Mouse (Mus musculus) myocyte (in vitro differentiated cells): ENCODE results near the gene Olfr556. TPM values are rescaled to one million over a fixed set of nuclear protein-coding genes. Genes with fewer than 3 reads are reported as not detected.

Source experiments
- H3K27me3 ChIP-seq: one replicate; pipeline ENCODE4 v1.6.1; 2011; ENCODE audit not compliant: control insufficient read depth, insufficient read depth, insufficient read length
- H3K36me3 ChIP-seq: one replicate; pipeline ENCODE4 v1.6.1; 2011; ENCODE audit not compliant: control insufficient read depth, insufficient read depth
- H3K4me2 ChIP-seq: one replicate; pipeline ENCODE4 v1.6.1; 2011; ENCODE audit warnings: low read depth, control low read depth
- H3K4me3 ChIP-seq: one replicate; pipeline ENCODE4 v1.5.1; 2011; ENCODE audit warnings: mild to moderate bottlenecking, control low read depth, moderate library complexity
- H3K79me2 ChIP-seq: one replicate; pipeline ENCODE4 v1.6.1; 2011; ENCODE audit not compliant: control insufficient read depth, insufficient read depth
- H3ac ChIP-seq: one replicate; pipeline ENCODE4 v1.6.1; 2011; ENCODE audit not compliant: control insufficient read depth, insufficient read length
- CEBPB ChIP-seq: IDR thresholded peaks from 2 replicates; pipeline ENCODE4 v1.6.1; 2011; ENCODE audit warnings: mild to moderate bottlenecking, moderate library complexity; ENCODE audit not compliant: poor library complexity, insufficient read depth, severe bottlenecking
- E2F4 ChIP-seq: IDR thresholded peaks from one replicate; pipeline ENCODE4 v1.6.1; 2011; ENCODE audit warnings: mild to moderate bottlenecking, control low read depth, moderate library complexity; ENCODE audit not compliant: insufficient read depth
- MAX ChIP-seq: IDR thresholded peaks from one replicate; pipeline ENCODE4 v1.6.1; 2011; ENCODE audit warnings: low read depth, mild to moderate bottlenecking, control low read depth
- MYOD1 ChIP-seq, 3 experiments: IDR thresholded peaks; one replicate each; pipeline ENCODE4 v1.6.1; 2011; ENCODE audit warnings: control low read depth in 2 of 3, low read depth in 2 of 3, mild to moderate bottlenecking in 2 of 3, moderate library complexity in 1 of 3; ENCODE audit not compliant: insufficient read length in 2 of 3, control insufficient read depth in 1 of 3
- MYOG ChIP-seq, 3 experiments: IDR thresholded peaks; one replicate each; pipeline ENCODE4 v1.6.1; 2011; ENCODE audit warnings: control low read depth in 2 of 3, low read depth in 2 of 3, mild to moderate bottlenecking in 2 of 3; ENCODE audit not compliant: insufficient read length in 2 of 3, control insufficient read depth in 1 of 3, insufficient read depth in 1 of 3
- POLR2A ChIP-seq: IDR thresholded peaks from one replicate; pipeline ENCODE4 v1.6.1; 2011; ENCODE audit warnings: low read depth, mild to moderate bottlenecking, control low read depth, moderate library complexity; ENCODE audit not compliant: insufficient read length
- POLR2AphosphoS2 ChIP-seq: IDR thresholded peaks from one replicate; pipeline ENCODE4 v1.6.1; 2011; ENCODE audit warnings: low read depth, control low read depth; ENCODE audit not compliant: insufficient read length
- REST ChIP-seq: IDR thresholded peaks from one replicate; pipeline ENCODE4 v1.6.1; 2011; ENCODE audit warnings: mild to moderate bottlenecking, control low read depth, moderate library complexity; ENCODE audit not compliant: insufficient read depth, insufficient read length
- SRF ChIP-seq: IDR thresholded peaks from one replicate; pipeline ENCODE4 v1.6.1; 2011; ENCODE audit warnings: low read depth; ENCODE audit not compliant: control insufficient read depth, insufficient read length
- TCF12 ChIP-seq: IDR thresholded peaks from one replicate; pipeline ENCODE4 v1.6.1; 2011; ENCODE audit warnings: mild to moderate bottlenecking, control low read depth; ENCODE audit not compliant: poor library complexity, insufficient read depth, severe bottlenecking
- TCF3 ChIP-seq: IDR thresholded peaks from one replicate; pipeline ENCODE4 v1.6.1; 2011; ENCODE audit warnings: low read depth, control low read depth; ENCODE audit not compliant: insufficient read length
- USF1 ChIP-seq: IDR thresholded peaks from one replicate; pipeline ENCODE4 v1.6.1; 2011; ENCODE audit warnings: low read depth, mild to moderate bottlenecking, control low read depth, moderate library complexity
- polyA plus RNA-seq: library from polyadenylated mRNA; unstranded; fragments of >200 nt; fragmentation: generic; extraction: Trizol; gene quantifications from one replicate; pipeline ENCODE4 v1.2.1, GENCODE M21; 2012; ENCODE audit warnings: missing spikeins

Olfr556 gene
- polyA plus RNA-seq, 1 experiment = not detected

DNA sequence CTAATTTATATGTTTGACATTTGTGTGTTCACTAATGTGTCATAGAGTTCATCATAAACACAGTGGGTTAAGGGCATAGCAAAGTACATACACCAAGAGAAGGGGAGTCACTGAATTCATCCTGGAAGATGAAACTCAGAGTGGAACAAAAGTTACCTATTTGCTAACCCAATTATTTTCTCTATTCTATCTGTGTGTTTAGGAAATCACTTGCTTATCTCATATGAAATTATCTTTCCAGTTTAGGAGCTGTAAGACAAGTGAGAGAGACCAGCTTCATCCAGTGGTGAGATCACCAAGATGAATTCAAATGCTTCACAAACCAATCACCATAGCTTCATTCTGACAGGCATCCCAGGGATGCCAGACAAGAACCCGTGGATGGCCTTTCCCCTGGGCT is 6.2 kb upstream of the Olfr556 start, which contains the start of gene Olfr555:
Olfr555 (plus strand) TSS at position 301 of the 400 bp plus-strand sequence.
- H3K27me3 ChIP-seq = no peaks in the 10 kb centered on the region

DNA sequence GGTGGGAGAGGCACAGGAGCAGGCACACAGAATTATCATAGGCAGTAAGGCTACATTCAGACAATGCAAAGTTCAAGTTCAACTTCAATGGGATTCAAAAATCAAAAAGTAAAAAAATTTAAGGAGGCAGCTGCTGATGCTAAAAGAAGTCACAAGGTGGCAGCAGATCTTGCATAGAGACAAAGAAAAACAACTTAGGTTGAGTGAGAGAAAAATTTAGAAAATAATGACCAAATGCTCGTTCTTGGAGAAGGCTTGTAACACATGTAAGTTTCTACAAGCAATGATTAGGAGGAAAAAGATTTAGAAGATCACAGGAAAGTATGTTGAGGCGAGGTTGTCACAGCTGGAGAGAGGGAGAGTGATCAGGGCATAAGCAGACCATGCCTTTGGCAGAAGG is 679 bp downstream of the Olfr556 start:
- Histone ChIP-seq H3ac (no peak overlapping the region), H3K36me3 (no peaks in the 10 kb centered on the region), H3K4me2 (no peak overlapping the region), H3K79me2 (no peaks in the 10 kb centered on the region), H3K4me3 (no peak overlapping the region), H3K27me3 (no peaks in the 10 kb centered on the region)
- TF ChIP-seq SRF = no peak
- no peak for TF ChIP-seq MAX
- TF ChIP-seq USF1 = no peak
- no peak for TF ChIP-seq MYOG (IDR thresholded peaks at IDR 0.05; ENCODE audit: control insufficient read depth in 1 of 3, insufficient read depth in 1 of 3, insufficient read length in 2 of 3, low read depth in 2 of 3)
- no peak for TF ChIP-seq POLR2A

More for the DNA sequence above, 6.2 kb upstream of the Olfr556 start, which contains the start of gene Olfr555:
- Histone ChIP-seq H3K79me2 (no peaks in the 10 kb centered on the region), H3K36me3 (no peaks in the 10 kb centered on the region), H3K4me3 (no peak within 1 kb of the TSS), H3ac (no peak within 1 kb of the TSS), H3K4me2 (no peak within 1 kb of the TSS)
- TF ChIP-seq POLR2A (no peak), USF1 (no peak), E2F4 (no peak), SRF (no peak), CEBPB (no peak), TCF12 (no peak), MYOD1 (IDR thresholded peaks at IDR 0.05; ENCODE audit: control insufficient read depth in 1 of 3, insufficient read length in 2 of 3, low read depth in 2 of 3) (no peak), POLR2AphosphoS2 (no peak), TCF3 (no peak), MAX (no peak), MYOG (IDR thresholded peaks at IDR 0.05; ENCODE audit: control insufficient read depth in 1 of 3, insufficient read depth in 1 of 3, insufficient read length in 2 of 3, low read depth in 2 of 3) (no peak), REST (no peak)

DNA sequence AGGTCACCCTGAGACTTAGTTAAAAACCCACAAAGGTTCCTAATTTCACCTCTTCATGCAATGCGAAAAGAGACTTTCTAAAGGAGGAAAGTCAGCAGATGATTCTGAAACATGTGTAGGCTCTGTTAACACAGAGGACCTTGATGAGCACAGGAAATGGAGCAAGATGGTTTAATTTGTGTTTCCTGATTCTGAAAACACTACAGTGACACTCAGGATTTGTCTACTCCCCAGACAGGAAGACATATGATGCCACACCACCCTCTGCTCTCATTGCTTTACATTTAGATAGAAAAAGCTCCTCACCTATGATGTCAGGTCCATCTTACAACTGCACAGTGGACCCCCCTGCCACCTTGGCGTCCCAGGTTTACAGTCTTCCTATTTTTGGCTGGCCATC is 11.5 kb downstream of the Olfr556 start:
- Histone ChIP-seq H3K36me3 (no peaks in the 10 kb centered on the region), H3K27me3 (no peaks in the 10 kb centered on the region), H3ac (no peak overlapping the region), H3K4me3 (no peak overlapping the region), H3K4me2 (no peak overlapping the region), H3K79me2 (no peaks in the 10 kb centered on the region)
- TF ChIP-seq REST (no peak), POLR2A (no peak), CEBPB (no peak), USF1 (no peak), POLR2AphosphoS2 (no peak), SRF (no peak), MYOD1 (IDR thresholded peaks at IDR 0.05; ENCODE audit: control insufficient read depth in 1 of 3, insufficient read length in 2 of 3, low read depth in 2 of 3) (no peak), TCF3 (no peak), MAX (no peak), TCF12 (no peak), E2F4 (no peak)

DNA sequence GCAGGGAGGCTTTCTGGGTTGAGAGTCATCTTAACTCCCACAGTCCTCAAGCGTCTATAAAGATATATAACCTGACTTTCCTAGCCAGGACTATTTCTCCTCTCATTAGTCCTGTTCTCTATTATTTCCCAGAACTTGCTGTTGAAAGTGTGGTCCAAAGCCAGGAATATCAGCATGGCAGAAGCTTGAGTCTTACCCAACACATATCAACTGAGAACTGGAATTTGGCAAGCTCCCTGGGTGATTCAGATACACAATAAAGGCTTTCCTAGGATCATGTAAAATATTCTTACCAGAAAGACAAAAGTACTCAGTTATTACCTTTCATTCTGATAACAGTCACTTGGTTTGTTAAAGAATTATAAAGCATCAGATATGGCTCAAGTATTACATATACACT is 17.2 kb downstream of the Olfr556 start:
- no peak for TF ChIP-seq REST
- TF ChIP-seq MYOD1 (IDR thresholded peaks at IDR 0.05; ENCODE audit: control insufficient read depth in 1 of 3, insufficient read length in 2 of 3, low read depth in 2 of 3) = no peak
- TF ChIP-seq E2F4 = no peak
- no peak for TF ChIP-seq TCF12
- Histone ChIP-seq H3K27me3 (no peaks in the 10 kb centered on the region), H3ac (no peak overlapping the region)

DNA sequence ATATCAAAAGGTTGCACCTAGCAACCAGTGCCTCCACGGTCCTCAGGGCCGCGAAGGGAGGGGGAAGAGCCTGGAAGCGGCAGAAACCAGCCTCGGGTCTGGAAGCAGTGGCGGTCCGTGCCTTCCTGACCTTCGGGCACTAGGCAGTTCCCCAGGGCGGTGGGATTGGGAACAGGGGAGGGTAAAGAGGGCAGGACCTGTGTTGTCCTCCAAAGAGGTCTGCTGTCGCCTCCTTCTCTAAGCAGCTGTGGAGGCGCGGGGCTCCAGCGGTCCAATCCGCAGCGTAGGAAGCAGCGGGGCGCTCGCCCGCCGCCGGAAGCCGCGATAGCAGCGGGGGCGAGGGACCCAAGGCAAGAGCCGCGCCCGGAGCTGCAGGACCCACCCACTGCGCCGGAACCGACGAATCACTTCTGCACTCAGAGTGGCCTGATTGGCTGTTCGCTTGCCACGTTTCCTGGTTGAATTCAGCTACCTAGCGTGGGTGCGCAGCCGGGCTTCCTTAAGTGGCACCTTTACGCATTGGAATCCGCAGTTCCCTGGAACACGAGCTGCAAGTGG is 22.3 kb downstream of the Olfr556 start, which contains the start of gene Trim68:
Trim68 (minus strand) TSS at position 384 of the 558 bp plus-strand sequence.
- H3K36me3 ChIP-seq = no peaks in the 10 kb centered on the region
- peak within 1 kb of the TSS; percentile 82 for H3K4me2 ChIP-seq
- H3K27me3 ChIP-seq = no peaks in the 10 kb centered on the region
- H3K4me3 ChIP-seq = peak within 1 kb of the TSS; percentile 35
- no peaks in the 10 kb centered on the region for H3K79me2 ChIP-seq
- no peak within 1 kb of the TSS for H3ac ChIP-seq
- TF ChIP-seq POLR2A = peak; percentile 66
- peak; percentile 38 for TF ChIP-seq USF1
- TF ChIP-seq REST = no peak
- no peak for TF ChIP-seq MAX
- peak; percentile 38 for TF ChIP-seq POLR2AphosphoS2
- no peak for TF ChIP-seq TCF3
- TF ChIP-seq MYOG (IDR thresholded peaks at IDR 0.05; ENCODE audit: control insufficient read depth in 1 of 3, insufficient read depth in 1 of 3, insufficient read length in 2 of 3, low read depth in 2 of 3) = no peak
- peak in 1 of 3 experiments; percentile 11 for TF ChIP-seq MYOD1 (IDR thresholded peaks at IDR 0.05; ENCODE audit: control insufficient read depth in 1 of 3, insufficient read length in 2 of 3, low read depth in 2 of 3)

More for the DNA sequence above, 17.2 kb downstream of the Olfr556 start:
- no peaks in the 10 kb centered on the region for H3K79me2 ChIP-seq
- H3K36me3 ChIP-seq = no peaks in the 10 kb centered on the region
- H3K4me3 ChIP-seq = no peak overlapping the region
- H3K4me2 ChIP-seq = no peak overlapping the region
